Mouse (Mus musculus) frontal cortex, adult 2 months (tissue): Measurements from ENCODE around the gene Gm13762. TPM values are rescaled to one million over a fixed set of nuclear protein-coding genes. Genes with fewer than 3 reads are reported as not detected.
"Not testable (repeated sequence)": the region's sequence is repeated elsewhere in the genome, so short reads cannot be mapped to it uniquely, and the experiment has no call there.

Source experiments
- DNase-seq, 2 experiments: peaks; one replicate each; pipeline ENCODE4 v3.0.0; 2022; ENCODE audit warnings: low spot score in 1 of 2; ENCODE audit errors: extremely low spot score in 1 of 2
- polyA plus RNA-seq: library from polyadenylated mRNA; depleted of rRNA; stranded (reverse); fragments of >200 nt; gene quantifications from 2 replicates; pipeline ENCODE4 v1.2.3, GENCODE M21; 2012; rRNA removed

Gm13762 gene
- polyA plus RNA-seq = not detected in 2 replicates

- no peak for DNase-seq
These were observed at the start of gene Gm13762 for GRCm38 (mm10) chr2:88980181-88980580. TSS of gene Gm13762 (minus strand) at chr2:88980281.

- not testable (repeated sequence) for DNase-seq
These were observed 41.4 kb upstream of the Gm13762 start for GRCm38 (mm10) chr2:89021436-89021835.

GRCm38 (mm10) chr2:89018240-89018639 is 38.2 kb upstream of the Gm13762 start, which contains the start of gene Olfr1216:
TSS of gene Olfr1216 (minus strand) at chr2:89018340.
- DNase-seq = no peak

- no peak for DNase-seq
These were observed 26.8 kb upstream of the Gm13762 start, which contains the start of gene Olfr1215 for GRCm38 (mm10) chr2:89006873-89007272. TSS of gene Olfr1215 (minus strand) at chr2:89006973.

GRCm38 (mm10) chr2:88992553-88992952 is 12.5 kb upstream of the Gm13762 start, which contains the start of gene Olfr1214:
TSS of gene Olfr1214 (minus strand) at chr2:88992653.
- DNase-seq = no peak

GRCm38 (mm10) chr2:88953669-88954068 is 26.4 kb downstream of the Gm13762 start, which contains the start of gene Olfr1212:
TSS of gene Olfr1212 (plus strand) at chr2:88953969.
- no peak for DNase-seq

GRCm38 (mm10) chr2:88938011-88938410 is 42.1 kb downstream of the Gm13762 start, which contains the start of gene Olfr1211:
TSS of gene Olfr1211 (minus strand) at chr2:88938111.
- no peak for DNase-seq

Other genes starting within 250 kb of the Gm13762 start
- not detected in 2 replicates for gene Olfr1197, start 247.9 kb downstream of the Gm13762 start, polyA plus RNA-seq
- not detected in 2 replicates for gene Olfr1198, start 228.9 kb downstream of the Gm13762 start, polyA plus RNA-seq
- not detected in 2 replicates for gene Olfr1199, start 219.8 kb downstream of the Gm13762 start, polyA plus RNA-seq
- not detected in 2 replicates for gene Olfr1200, start 209.8 kb downstream of the Gm13762 start, polyA plus RNA-seq
- gene Olfr1201, start 187.2 kb downstream of the Gm13762 start, polyA plus RNA-seq = not detected in 2 replicates
- not detected in 2 replicates for gene Olfr1202, start 165.8 kb downstream of the Gm13762 start, polyA plus RNA-seq
- not detected in 2 replicates for gene Olfr1205, start 150.5 kb downstream of the Gm13762 start, polyA plus RNA-seq
- gene Olfr1204, start 131.0 kb downstream of the Gm13762 start, polyA plus RNA-seq = not detected in 2 replicates
- not detected in 2 replicates for gene Olfr1206, start 117.0 kb downstream of the Gm13762 start, polyA plus RNA-seq
- not detected in 2 replicates for gene Olfr1208, start 78.0 kb downstream of the Gm13762 start, polyA plus RNA-seq
- gene Olfr1209, start 65.1 kb downstream of the Gm13762 start, polyA plus RNA-seq = not detected in 2 replicates
- not detected in 2 replicates for gene Olfr1211, start 42.2 kb downstream of the Gm13762 start, polyA plus RNA-seq
- gene Olfr1212, start 26.3 kb downstream of the Gm13762 start, polyA plus RNA-seq = not detected in 2 replicates
- gene Olfr1214, start 12.4 kb upstream of the Gm13762 start, polyA plus RNA-seq = not detected in 2 replicates
- not detected in 2 replicates for gene Olfr1215, start 26.7 kb upstream of the Gm13762 start, polyA plus RNA-seq
- gene Olfr1216, start 38.1 kb upstream of the Gm13762 start, polyA plus RNA-seq = not detected in 2 replicates
- gene Olfr1217, start 51.8 kb upstream of the Gm13762 start, polyA plus RNA-seq = 0.15 TPM in 1 of 2 replicates, not detected in the other
- not detected in 2 replicates for gene Olfr1218, start 80.9 kb upstream of the Gm13762 start, polyA plus RNA-seq
- gene Olfr1219, start 103.2 kb upstream of the Gm13762 start, polyA plus RNA-seq = not detected in 2 replicates
- gene Olfr1220, start 126.6 kb upstream of the Gm13762 start, polyA plus RNA-seq = not detected in 2 replicates
- not detected in 2 replicates for gene Olfr1221, start 137.0 kb upstream of the Gm13762 start, polyA plus RNA-seq
- gene Olfr1222, start 152.8 kb upstream of the Gm13762 start, polyA plus RNA-seq = not detected in 2 replicates
- not detected in 2 replicates for gene Olfr1223, start 171.3 kb upstream of the Gm13762 start, polyA plus RNA-seq
- not detected in 2 replicates for gene Olfr1224-ps1, start 183.8 kb upstream of the Gm13762 start, polyA plus RNA-seq
- gene Olfr1225, start 194.4 kb upstream of the Gm13762 start, polyA plus RNA-seq = not detected in 2 replicates
- 0.02 TPM in 1 of 2 replicates, not detected in the other for gene Olfr1226, start 219.8 kb upstream of the Gm13762 start, polyA plus RNA-seq